Mouse (Mus musculus): Measurements from ENCODE around the gene Mcmbp.
A peak's percentile ranks its signal among the peaks of the same experiment; 100 is the strongest.

- peak in 1 of 2 experiments; percentile 12; a peak in 1 of 4 replicates for TF ChIP-seq EP300 (IDR thresholded peaks at IDR 0.05; ENCODE audit: low read depth in 1 of 2, low read length in 2 of 2)
- TF ChIP-seq CTCF (IDR thresholded peaks at IDR 0.05 in 2 of 3, conservative IDR thresholded peaks at IDR 0.05 in 1 of 3; ENCODE audit: control insufficient read depth in 1 of 3, insufficient read depth in 1 of 3, low read depth in 2 of 3, low read length in 3 of 3, poor library complexity in 1 of 3, severe bottlenecking in 1 of 3), result no peak
- no peak for TF ChIP-seq MYB (IDR thresholded peaks at IDR 0.05; ENCODE audit: low read depth, low read length)
- TF ChIP-seq RAD21 (IDR thresholded peaks at IDR 0.05; ENCODE audit: low read depth, low read length), result no peak
- TF ChIP-seq USF2 (IDR thresholded peaks at IDR 0.05; ENCODE audit: borderline replicate concordance in 1 of 2, insufficient read depth in 1 of 2, low read depth in 1 of 2, low read length in 2 of 2), result no peak
- TF ChIP-seq MXI1 (IDR thresholded peaks at IDR 0.05; ENCODE audit: low read depth, low read length), result no peak
- no peak for TF ChIP-seq CHD1 (IDR thresholded peaks at IDR 0.05; ENCODE audit: low read depth, low read length)
- no peak for TF ChIP-seq TAL1 (IDR thresholded peaks at IDR 0.05; ENCODE audit: low read length)
- no peak for TF ChIP-seq MAFK (IDR thresholded peaks at IDR 0.05; ENCODE audit: borderline replicate concordance, low read depth, low read length)
- no peak for TF ChIP-seq TBP (IDR thresholded peaks at IDR 0.05; ENCODE audit: low read depth, low read length)
- no peak for TF ChIP-seq POLR2A (IDR thresholded peaks at IDR 0.05; ENCODE audit: control insufficient read depth in 1 of 2, insufficient read depth in 1 of 2, low read depth in 1 of 2, low read length in 2 of 2, poor library complexity in 1 of 2)
Measured at GRCm38 (mm10) chr7:128668831-128669230, 71.5 kb downstream of the Mcmbp start.
